Mouse (Mus musculus) gastrocnemius, adult 8-10 months (tissue): ENCODE measurements at regions not wholly inside any gene's neighbourhood (a gene's known extent, or its start where the extent isn't known, plus 50 kb on each side); places are given as distances from the start of the nearest gene placed in this dataset.

Experiments
- DNase-seq, 2 experiments: peaks; one replicate each; pipeline ENCODE4 v3.0.0; 2022; ENCODE audit warnings: low spot score in 2 of 2

DNA sequence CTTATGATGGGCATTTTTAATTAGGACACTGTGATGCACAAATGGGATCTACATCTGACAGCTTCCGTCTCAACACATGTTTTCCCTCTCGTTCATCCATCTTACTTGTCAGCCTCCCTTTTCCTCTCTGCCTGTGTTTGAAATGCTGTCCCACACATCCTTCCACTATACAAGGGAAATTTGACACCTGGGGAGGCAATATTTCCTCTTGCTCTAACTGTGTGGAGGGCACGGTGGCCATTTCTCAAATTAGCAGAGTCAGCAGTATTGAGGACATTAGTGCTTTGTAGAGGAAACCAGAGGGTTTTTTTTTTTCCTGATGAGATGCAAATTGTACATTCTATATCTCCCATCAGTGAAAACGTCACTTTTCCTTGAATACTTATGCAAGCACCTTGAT is 712.2 kb downstream of the Slc4a3 start:
- no peak for DNase-seq

DNA sequence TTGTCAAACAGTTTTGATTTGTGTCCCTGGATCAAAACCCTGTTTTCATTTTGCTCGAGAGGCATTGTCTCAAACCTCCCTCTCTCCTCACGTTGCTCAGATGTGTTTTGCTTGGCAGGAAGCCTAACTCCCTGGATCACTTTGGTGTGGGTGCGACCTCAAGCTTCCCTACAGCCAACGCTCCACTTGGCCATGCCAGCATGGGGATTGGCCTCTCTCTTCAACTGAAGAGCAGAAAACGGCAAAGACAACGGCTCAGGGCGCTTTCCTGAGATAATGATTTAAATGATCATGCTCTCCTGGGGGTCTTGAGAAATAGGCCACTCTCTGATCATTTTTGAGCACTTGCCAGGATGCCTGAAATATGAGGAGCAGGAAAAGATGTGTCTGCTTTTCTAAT is 730.1 kb downstream of the Slc4a3 start:
- peak in 1 of 2 experiments; percentile 18 for DNase-seq

DNA sequence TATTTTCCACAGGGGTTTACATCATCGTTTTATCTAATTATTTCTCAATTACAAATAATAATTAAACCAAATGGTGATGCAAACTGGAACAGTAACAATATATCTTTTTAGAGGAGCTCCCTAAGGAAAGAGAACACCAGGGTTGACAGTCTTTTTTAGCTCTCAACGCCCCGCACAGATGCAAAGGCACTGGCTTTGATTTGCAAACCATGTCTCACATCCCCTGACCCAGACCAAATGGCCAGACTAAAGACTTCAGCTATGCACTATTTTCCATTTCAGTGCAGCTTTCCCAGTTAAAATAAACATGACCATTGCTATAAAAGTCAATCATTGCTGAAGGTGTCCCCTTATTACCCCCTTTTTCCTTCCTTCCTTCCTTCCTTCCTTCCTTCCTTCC is 730.6 kb downstream of the Slc4a3 start:
- DNase-seq: no peak

DNA sequence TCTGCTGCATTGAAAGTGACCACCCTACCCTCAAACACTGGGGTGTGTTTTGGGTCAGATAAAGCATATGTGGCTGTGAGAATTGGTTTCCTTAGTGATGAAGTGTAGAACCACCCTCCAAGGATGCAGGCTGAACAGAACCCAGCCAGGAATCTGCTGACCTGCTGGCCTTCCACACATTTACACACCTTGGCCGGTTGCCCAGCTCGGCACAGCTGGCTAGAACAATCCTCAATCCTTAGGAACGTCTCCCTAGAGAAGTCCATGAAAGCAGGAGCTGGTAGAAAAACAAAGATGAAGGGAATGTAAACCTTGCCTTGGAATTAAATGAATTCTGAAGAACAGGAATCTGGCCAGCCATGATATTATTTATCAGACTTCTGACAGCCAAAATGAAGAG is 737.3 kb downstream of the Slc4a3 start:
- peak in 1 of 2 experiments; percentile 5 for DNase-seq

DNA sequence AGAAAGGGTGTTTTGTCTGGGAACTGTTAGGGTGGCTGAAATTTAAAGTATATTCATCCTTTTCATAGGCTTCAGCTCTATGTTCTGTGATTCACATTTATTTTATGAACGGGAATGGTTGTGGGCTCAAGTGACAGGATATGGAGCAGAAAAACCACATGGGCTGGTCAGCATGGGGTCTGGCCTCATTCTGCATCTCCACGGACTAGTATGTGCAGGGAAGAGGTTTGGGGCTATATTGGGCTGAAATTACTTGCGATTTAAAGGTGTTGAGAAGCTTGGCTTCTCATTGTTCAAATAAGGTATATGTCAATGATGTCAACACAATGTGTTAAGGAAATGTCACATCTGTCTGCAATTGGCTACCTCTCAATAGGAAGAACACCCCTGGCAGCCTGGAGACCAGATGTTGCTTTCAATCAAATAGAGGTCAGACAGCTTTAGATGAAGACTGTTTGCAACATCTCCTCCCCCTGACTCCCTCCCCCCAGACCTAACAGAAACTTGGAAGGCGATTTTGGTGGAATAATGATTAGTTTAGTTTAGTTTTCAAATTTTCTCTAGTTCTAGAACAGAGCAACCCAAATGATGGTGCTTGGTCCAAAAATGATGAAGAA is 777.0 kb downstream of the Slc4a3 start:
- DNase-seq: no peak

DNA sequence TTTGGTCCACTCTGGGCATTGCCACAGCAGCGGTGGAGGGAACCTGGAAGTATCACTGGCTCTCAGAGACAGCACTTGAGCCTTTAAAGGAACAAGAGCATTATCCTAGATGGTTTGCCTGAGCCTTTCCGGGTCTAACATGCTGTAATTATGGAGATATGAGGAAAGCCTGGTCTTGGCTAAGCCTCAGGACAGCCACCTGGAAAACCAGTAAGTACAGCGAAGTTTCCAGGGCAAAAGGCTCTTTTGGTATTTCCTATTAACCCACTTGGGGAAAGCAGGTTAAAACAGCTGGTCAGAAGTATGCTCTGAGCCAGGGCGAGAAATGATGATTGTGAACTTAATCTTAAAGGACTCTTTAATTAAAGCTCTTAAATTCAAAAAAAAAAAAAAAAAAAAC is 777.5 kb downstream of the Slc4a3 start:
- no peak for DNase-seq

DNA sequence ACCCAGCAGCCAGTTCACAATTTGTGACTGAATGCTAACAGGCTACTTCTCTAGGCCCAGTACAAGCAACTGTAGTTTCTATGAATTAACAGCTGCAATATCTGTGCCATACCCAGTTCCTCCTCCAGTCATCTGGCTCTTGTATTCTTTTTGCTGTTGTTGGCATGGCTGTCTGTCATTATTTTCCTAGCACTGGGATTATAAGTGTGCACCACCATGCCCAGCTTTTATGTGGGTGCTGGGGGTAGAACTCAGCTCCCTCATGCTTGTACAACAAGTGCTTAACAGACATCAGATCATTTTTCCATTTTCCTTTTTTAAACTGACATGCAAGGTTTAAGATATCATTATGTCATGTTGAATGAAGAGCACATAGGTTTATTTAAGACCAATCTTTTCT is 789.9 kb downstream of the Slc4a3 start:
- DNase-seq: no peak

DNA sequence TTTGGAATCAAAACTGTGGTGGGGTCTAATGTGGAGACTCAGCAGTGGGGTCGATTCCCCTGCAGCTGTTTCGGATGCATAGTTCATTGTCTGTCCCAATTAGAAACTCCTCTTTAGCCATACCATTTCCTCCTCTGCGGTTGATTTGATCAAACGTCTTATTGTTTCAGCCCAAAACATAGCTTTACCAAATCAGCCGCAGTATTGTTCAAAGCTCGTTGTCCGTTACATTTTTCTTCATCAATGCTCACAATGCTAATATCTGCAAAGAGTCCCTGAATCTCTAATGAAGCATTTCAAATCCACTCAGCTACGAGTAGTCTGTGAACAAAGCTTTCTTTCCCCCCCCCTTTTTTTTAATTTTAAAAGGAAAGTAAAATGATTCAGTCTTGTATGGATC is 816.0 kb downstream of the Slc4a3 start:
- no peak for DNase-seq

DNA sequence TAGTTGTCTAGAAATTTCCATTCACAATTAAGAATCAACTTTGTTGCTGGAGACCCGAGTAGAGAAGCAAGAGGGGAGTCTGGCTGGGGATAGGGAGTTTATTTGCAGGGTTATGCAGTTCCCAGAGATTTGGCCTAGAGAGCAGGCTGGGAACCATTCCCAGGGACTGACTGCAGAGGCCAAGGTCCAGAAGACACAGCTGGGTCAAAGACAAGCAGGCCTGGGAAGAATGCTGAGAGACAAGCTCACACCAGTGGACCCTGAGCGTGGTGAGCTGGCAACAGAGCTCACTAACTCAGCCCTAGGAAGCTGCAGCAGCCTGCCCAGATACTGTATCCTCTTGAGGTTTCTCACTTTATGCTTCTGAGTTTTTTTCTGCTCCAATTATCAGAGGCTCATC is 827.9 kb downstream of the Slc4a3 start:
- DNase-seq: peak; percentile 59 to 65

DNA sequence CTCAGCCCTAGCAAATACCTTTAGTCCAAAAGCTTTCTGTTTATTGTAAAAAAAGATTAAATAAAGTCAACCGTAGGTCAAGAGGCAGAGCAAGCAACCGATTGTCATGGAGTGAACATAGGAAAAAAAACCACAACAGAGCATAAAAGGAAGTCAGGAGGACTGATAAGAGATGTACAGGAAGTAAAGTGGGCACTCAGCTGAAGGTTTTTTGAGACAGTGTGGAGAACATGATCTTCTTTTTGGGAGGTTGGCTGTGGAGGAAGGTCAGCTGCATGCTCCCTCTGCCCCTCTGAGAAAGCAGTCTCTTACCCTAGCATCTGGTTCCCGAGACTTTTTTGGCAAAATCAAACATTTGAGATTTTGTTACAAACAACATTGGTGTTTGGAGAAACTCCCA is 832.1 kb downstream of the Slc4a3 start:
- DNase-seq: no peak

DNA sequence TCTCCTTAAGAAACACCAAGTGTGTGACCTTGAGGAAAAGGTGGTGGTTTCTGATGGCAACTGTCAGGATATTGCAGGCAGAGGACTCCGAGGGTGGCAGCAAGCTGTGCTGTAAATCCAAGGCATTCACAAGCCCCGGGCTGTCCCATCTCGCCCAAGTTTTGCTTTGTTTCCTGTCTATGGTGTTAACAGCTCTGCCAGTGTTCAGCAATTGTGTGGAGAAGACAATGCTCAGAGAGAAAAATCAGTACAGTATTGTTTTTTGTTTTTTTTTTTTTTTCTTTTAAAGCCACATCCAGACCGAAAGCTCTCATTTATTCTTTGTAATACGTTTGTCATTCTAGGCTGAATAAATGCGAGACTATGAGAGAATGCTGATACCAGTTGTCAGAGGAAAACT is 846.5 kb downstream of the Slc4a3 start:
- DNase-seq: no peak

DNA sequence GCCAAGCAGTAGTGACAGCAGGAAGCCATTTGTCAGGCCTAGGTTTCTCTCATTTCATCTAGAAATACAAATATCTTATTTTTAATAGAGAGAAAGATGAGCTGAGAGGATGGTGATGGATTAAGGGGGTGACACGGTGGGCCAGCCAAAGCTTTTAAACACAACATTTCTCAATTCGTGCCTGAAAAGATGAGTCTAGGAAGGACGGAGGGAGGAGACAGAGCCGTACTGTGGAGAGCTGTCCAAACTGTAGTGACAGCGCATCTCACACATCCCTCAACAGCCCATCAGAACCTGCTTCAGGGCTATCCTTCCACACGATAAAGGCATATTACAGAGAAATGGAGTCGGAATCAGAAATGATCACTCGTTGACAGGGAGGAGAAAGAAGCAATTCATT is 848.0 kb downstream of the Slc4a3 start:
- DNase-seq: no peak

DNA sequence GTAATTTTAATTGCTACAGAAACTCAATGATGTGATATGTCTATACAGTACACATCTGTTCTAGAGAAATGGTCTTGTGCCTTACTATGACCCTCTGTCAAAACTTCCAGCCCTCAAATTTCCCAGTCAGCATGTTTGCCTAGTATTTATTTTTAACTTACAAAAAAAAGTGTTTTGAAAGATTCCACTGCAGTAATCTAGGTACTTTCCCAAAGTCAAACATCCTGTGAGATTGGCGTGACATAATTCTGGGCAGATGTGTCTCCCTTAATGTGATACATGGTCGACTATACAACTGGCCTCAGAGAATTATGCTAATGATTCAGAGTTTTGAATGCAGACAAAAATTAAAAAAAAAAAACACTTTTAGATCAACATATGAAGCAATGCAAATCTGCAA is 856.8 kb downstream of the Slc4a3 start:
- DNase-seq: no peak

DNA sequence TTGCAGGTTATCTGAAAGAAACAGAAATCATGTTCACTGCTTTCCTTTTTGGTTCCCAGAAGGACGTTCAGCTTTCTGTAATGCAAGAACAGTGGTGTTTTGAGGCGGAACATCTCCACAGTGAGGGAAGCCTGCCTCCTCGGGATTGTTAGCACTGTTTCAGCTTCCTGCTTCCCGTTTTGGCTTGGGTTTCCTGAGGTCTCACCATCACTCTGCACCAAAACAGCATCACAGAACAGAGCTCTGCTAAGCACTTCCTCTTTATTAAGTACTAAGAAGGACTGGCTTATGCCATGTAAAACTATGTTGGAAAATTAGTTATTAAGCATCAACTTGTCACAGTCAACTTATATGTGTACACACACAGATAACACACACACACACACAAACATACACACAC is 857.9 kb downstream of the Slc4a3 start:
- DNase-seq: no peak

DNA sequence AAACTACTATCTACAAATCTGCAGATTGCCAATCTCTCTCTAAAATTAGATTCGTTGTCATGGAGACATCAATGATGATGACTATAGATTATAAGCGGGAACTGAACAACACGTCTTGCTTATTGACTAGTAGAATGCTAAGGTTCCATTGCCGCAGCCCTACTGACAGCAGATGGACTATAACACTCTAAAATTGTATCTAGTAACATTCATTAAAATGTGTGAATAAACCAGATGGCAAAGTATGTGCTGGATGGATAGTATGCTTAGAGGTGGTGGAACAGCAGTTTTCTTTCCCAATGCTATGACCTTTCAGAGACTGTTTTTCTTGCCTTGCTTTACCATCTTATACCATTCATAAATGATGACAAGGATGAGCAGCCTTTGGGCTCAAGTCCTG is 864.7 kb downstream of the Slc4a3 start:
- no peak for DNase-seq

DNA sequence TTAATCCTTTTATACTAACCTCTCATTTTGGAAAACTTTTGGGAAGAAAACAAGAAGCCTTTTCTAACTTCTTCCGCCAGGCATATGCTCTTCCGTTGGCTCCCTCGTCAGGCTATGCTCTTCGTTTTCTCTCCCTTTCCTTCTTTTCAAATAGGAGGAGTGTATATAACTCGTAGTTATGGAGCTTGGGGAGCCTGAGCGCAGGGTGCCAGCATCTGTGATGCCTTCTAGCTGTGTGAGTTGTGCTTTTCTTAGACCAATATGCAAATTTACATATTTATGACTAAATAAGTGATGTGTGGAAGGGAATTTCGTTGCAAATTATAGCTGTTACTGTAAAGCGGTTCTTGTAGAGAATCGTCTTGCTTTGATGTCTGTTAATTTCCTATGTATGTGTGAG is 874.5 kb downstream of the Slc4a3 start:
- DNase-seq: no peak

DNA sequence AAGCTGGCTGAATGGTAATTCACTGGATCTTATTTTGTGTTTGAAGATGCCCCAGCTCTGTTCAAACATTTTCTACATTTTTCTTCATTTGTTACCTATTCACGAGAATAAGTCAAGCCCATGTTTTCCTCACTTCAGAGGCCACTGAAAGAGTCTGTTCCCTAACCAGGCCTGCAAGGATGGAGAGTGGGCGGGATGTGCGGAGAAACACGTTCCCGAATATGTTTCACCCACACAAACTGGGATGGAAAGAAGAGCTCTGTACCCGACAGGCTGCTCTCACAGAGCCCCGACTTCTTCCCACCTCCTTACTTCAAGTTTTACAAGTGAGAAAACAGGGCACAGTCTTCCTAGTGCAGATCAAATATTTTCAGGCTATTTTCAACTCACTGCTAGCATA is 881.4 kb downstream of the Slc4a3 start:
- DNase-seq: no peak

DNA sequence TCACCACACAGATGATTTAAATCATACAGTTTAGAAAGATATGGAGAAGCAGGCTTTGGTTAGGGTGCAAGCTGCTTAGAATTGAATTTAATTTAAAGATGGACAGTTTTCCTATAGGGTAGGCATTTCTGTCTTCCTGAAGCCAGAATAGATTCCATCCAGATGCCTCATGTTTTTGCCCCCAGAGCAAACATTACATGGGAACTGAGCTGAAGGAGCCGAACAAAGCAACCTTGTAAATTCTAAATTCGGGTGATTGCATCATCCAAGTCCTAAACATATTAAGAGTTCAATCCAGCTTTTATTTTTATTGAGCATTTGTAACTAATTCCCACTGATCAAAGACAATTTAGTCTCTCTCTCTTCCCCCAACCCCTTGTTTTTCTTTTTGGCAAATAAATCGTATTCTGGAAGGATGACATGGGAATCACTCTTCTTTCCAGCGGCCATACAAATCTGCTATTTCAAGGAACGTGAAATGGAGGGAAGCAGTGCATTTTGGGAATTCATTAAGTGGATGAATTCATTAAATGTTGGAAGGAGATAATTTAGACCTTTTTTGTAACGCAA is 884.1 kb downstream of the Slc4a3 start:
- DNase-seq: no peak

DNA sequence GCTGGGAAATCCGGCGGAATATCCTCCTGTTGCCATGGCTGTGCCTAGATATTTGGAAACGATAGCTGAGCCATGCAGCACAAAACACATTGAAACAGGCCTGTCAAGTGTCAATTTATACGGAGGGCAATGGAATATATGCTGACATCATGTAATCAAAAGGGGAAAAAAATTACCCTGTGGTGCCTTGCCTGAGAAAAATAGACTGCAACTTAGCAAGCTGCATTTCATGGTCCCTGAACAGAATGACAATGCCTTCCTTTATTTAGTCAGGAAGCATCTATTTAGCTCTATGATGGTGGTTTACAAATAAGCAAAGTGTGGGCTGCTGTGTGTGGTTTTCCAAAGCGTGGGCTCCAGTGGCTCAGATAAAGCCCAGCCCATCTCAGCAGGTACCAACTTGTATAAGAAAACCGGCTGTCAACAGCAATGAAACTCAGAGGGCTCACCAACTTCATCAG is 887.4 kb downstream of the Slc4a3 start:
- no peak for DNase-seq

DNA sequence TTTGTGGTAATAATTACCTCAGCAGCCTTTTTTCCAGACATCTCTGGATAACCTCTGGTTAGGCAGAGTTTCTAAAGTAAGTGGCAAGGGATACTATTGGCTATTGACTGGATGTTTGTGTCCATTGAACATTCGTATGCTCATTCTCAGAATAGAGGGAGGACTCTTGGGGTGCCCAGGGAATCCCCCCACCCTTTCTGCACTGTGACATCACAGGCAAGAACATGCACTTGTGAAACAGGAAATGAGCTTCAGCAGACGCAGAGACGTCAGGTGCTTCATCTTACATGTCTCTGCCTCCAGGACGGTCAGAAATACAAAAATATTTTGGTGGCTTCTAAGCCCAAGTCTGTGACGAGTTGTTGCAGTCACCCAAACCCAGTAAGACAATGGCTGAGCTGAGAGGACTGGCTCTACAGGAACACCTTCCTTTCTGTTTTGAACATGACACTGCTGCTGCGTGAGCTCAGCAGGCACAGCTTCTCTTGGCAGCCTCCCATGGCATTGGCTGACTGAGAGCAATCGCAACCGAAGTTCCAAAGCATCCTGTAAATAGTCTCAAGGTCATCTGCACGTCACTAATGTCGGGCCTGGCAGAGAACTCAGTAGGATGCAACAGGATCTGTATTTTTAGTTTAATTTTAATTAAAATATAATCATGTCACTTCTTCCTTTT is 904.6 kb downstream of the Slc4a3 start:
- DNase-seq: no peak

DNA sequence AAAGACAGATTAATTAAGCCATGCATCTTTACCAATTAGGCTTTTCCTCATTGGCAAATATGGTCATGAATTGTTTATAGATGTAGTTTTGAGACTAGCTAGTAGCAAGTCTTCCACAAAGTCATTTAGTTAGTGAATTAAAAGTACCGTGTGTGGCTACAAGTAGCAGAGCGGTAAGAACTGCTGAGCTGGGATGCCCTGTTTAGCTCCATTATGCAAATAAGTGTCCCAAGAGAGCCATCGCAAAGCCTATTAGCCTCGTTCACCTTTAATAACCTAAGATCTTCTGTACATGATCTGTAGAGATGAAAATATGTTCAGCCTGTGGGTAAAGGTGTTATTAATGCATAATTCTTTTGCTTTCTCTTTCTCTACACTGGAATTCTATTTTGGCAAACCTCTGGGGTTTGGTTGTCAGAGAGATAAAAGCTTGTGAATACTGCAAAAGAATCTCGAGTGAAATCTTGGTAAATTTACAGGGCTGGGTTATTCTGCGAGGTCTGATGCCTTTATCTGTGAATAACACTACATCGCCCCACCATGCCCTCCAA is 907.2 kb downstream of the Slc4a3 start:
- DNase-seq: no peak

DNA sequence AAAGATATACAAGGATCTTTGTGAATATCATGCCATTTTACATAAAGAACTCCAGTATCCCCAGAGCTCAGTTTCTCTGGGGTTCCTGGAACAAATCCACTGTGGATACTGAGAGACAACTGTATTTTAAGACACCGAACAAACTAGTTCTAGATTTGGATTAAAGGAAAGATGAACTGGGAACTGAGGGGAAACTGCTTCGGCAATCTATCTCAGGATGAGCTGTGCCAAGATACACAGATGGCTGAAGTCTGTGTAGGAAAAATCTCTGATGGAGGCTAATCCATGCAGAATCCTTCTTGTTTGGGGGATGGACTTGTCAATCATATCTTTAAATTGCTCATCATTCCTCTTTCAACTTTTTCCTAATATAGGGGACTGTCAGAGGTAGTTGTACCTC is 920.5 kb downstream of the Slc4a3 start:
- DNase-seq: no peak

DNA sequence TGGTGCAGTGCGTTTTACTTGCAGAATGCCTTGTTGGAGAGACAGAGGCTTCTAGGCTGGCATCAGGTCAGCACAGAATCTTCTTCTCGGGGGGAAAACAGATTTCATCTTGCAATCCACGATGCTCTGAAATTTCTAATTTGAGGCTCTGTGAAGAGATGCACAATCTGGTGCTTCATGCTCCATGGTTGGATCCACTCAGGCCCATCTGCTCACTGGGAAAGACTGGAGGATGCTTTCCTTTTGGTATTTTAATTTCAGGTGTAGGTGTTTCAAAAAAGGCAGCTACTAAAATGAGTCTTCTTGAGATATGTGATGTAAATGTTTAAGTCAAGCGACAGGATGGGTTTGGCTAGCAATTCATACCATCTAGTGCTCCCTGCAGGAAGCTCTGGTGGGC is 938.1 kb downstream of the Slc4a3 start:
- no peak for DNase-seq
